Mouse (Mus musculus) erythroblast, embryonic 14.5 days (primary cell): ENCODE results near the gene Pdxp.

Source experiments
- GATA1 ChIP-seq: IDR thresholded peaks from 2 replicates; pipeline ENCODE4 v1.6.1; 2012; ENCODE audit warnings: low read length, inconsistent platforms, mixed read lengths
- TAL1 ChIP-seq: IDR thresholded peaks from 3 replicates; pipeline ENCODE4 v1.6.1; 2012; ENCODE audit warnings: low read length, inconsistent platforms, mixed read lengths

DNA sequence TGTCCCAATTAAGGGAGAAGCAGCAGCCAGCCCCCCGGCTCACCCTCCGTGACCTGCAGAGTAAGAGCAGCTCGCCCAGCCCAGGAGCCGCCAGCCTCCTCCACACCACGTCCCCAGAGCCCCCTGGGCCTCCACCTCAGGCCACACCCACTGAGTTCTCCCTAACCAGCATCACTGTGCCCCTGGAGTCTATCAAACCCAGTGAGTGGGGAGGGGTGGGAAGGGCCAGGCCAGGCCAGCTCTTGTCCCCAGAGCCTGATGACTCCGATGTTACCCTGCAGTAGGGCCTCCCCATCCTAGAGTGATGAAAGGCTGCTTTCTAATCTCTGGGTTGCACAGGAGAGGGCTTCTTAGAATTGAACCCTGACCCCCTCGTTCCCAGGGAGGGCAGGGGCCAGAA is 21.3 kb upstream of the Pdxp start:
- TF ChIP-seq GATA1: no peak
- TF ChIP-seq TAL1: no peak
